Comparison of ENCODE assay signal across 14 mouse cellular contexts in genomic region chr11:98763502-98763861, GRCm38 (mm10). TPM values are rescaled to one million over a fixed set of nuclear protein-coding genes. Genes with fewer than 3 reads are reported as not detected.
DNase-seq lines count a peak whose midpoint lies in the region; ATAC-seq and TF ChIP-seq lines count a peak whose summit lies in the region.
"Had no signal": no experiment of that assay in that cellular context is flagged by ENCODE, and none has a peak within 500 bp of the region (broad histone marks: within the 10 kb centered on the region; RNA-seq: fewer than 3 reads in every experiment).

No protein-coding gene starts in this region.

- H3K27me3 ChIP-seq in stomach, postnatal 0 days (ENCODE audit: control insufficient read depth, insufficient read depth, low read length) = no peaks in the 10 kb centered on the region
- H3K27me3 ChIP-seq: Patski had no signal

- TF ChIP-seq EP300 in stomach, postnatal 0 days (optimal IDR thresholded peaks at IDR 0.05) = no peak

- peaks cover 19% of the 10 kb centered on the region for H3K36me3 ChIP-seq in stomach, postnatal 0 days (ENCODE audit: control insufficient read depth, insufficient read depth, low read length)

- H3K4me3 ChIP-seq in gastrocnemius, adult 2 months = no peak overlapping the region
- H3K4me3 ChIP-seq in left cerebral cortex, adult 2 months = no peak overlapping the region
- H3K4me3 ChIP-seq in stomach, postnatal 0 days (ENCODE audit: low read depth, low read length) = no peak overlapping the region

- intact Hi-C loops in gastrocnemius, adult 2 months (cut with DNase I) = no loop called here
- intact Hi-C loops in left cerebral cortex, adult 2 months (cut with DNase I) = no loop called here
- intact Hi-C loops in left cerebral cortex, postnatal 10 days (cut with DNase I) = loop anchor here (5.0 kb wide), 1 partner anchor 46 kb away; no protein-coding TSS in a partner anchor

- 0 out of 2 replicates have a peak overlapping the region, but pooled peaks have one; percentile 8 for H3K4me2 ChIP-seq in stomach, postnatal 0 days (replicated peaks; ENCODE audit: low read depth)

- 78% methylated on average over 8 of the region's 8 CpGs for WGBS in stomach, postnatal 0 days

- peak; percentile 45 for ATAC-seq in stomach, postnatal 0 days (ENCODE audit: low FRiP score, low TSS enrichment)
- ATAC-seq: forebrain, embryonic 14.5 days; Patski had no signal

- H3K4me1 ChIP-seq in stomach, postnatal 0 days (replicated peaks; ENCODE audit: control insufficient read depth, insufficient read depth) = peaks cover 8% of the 10 kb centered on the region; the same call in 1 of the 2 replicates

- peak overlapping the region; percentile 56 for H3K27ac ChIP-seq in gastrocnemius, adult 2 months
- H3K27ac ChIP-seq in left cerebral cortex, adult 2 months = peak overlapping the region; percentile 61
- peak overlapping the region; percentile 74 for H3K27ac ChIP-seq in stomach, postnatal 0 days (replicated peaks)

- peak; percentile 30 for DNase-seq in gastrocnemius, adult 2 months
- DNase-seq in gastrocnemius, postnatal 10 days = no peak
- DNase-seq in left cerebral cortex, adult 2 months (ENCODE audit: extremely low spot score in 1 of 2, low spot score in 2 of 2) = peak in 1 of 2 experiments; percentile 15
- no peak for DNase-seq in left cerebral cortex, postnatal 10 days (ENCODE audit: extremely low spot score in 1 of 2, low spot score in 2 of 2)
- DNase-seq in thymus, postnatal 4 days = peak; percentile 7
- no peak for DNase-seq in thymus, adult 18-20 months
- DNase-seq in stomach, postnatal 0 days (ENCODE audit: low spot score) = no peak
- DNase-seq in left cerebral cortex, adult 18-20 months (ENCODE audit: low spot score in 2 of 2) = no peak
- DNase-seq: cerebellum, postnatal 10 days; gastrocnemius, postnatal 14 days; kidney, postnatal 4 days; thymus, postnatal 25 days had no signal

- no peak for TF ChIP-seq CTCF in gastrocnemius, adult 2 months (IDR thresholded peaks at IDR 0.05)
- no peak for TF ChIP-seq CTCF in left cerebral cortex, adult 2 months (IDR thresholded peaks at IDR 0.05)
- no peak for TF ChIP-seq CTCF in stomach, postnatal 0 days (IDR thresholded peaks at IDR 0.05; ENCODE audit: low read depth)

- no peaks in the 10 kb centered on the region for H3K9me3 ChIP-seq in stomach, postnatal 0 days (ENCODE audit: control insufficient read depth, low read length)

- no peak overlapping the region for H3K9ac ChIP-seq in stomach, postnatal 0 days (ENCODE audit: low read length)

RNA-seq across cellular contexts. Expression of gene Nr1d1, which starts 11.7 kb away (rescaled TPM):
- 100 to 1,000 TPM in 1 of 2 experiments, 10 to 100 TPM in 1; 56.3 to 152 TPM for total RNA-seq in gastrocnemius, adult 2 months (2021)
- 10 to 100 TPM; 42.4 to 58.7 TPM for total RNA-seq in gastrocnemius, postnatal 10 days (2021)
- total RNA-seq in left cerebral cortex, adult 2 months (2021) = 100 to 1,000 TPM in 1 of 2 experiments, 10 to 100 TPM in 1; 91.9 to 153 TPM
- total RNA-seq in left cerebral cortex, postnatal 10 days (2021) = 10 to 100 TPM; 63.3 to 70.5 TPM
- polyA plus RNA-seq in stomach, postnatal 0 days (2015; fragmentation: Nextera tagmentation; extraction: Ambion mirVana) = 7.5 and 7.9 TPM in 2 replicates
- 100 to 1,000 TPM in 1 of 2 experiments, 10 to 100 TPM in 1; 87.2 to 122 TPM for total RNA-seq in left cerebral cortex, adult 18-20 months (2021)

RNA-seq across cellular contexts. Expression of gene Thra, which starts 23.0 kb away (rescaled TPM):
- 10 to 100 TPM; 78.8 to 96.8 TPM for total RNA-seq in gastrocnemius, adult 2 months (2021)
- total RNA-seq in gastrocnemius, postnatal 10 days (2021) = 100 to 1,000 TPM; 149 to 169 TPM
- total RNA-seq in left cerebral cortex, adult 2 months (2021) = 100 to 1,000 TPM; 730 to 768 TPM
- total RNA-seq in left cerebral cortex, postnatal 10 days (2021) = 1,000 to 10,000 TPM; 1,115 to 1,123 TPM
- polyA plus RNA-seq in stomach, postnatal 0 days (2015; fragmentation: Nextera tagmentation; extraction: Ambion mirVana) = 24.0 and 24.5 TPM in 2 replicates
- total RNA-seq in left cerebral cortex, adult 18-20 months (2021) = 100 to 1,000 TPM; 708 to 832 TPM

RNA-seq across cellular contexts. Expression of gene Msl1, which starts 31.8 kb away (rescaled TPM):
- total RNA-seq in gastrocnemius, adult 2 months (2021) = 10 to 100 TPM; 51.8 to 69.4 TPM
- total RNA-seq in gastrocnemius, postnatal 10 days (2021) = 10 to 100 TPM; 62.6 to 74.1 TPM
- 100 to 1,000 TPM; 178 to 192 TPM for total RNA-seq in left cerebral cortex, adult 2 months (2021)
- 100 to 1,000 TPM; 162 to 177 TPM for total RNA-seq in left cerebral cortex, postnatal 10 days (2021)
- polyA plus RNA-seq in stomach, postnatal 0 days (2015; fragmentation: Nextera tagmentation; extraction: Ambion mirVana) = 11.3 and 13.8 TPM in 2 replicates
- 100 to 1,000 TPM; 182 to 185 TPM for total RNA-seq in left cerebral cortex, adult 18-20 months (2021)

RNA-seq across cellular contexts. Expression of gene Med24, which starts 34.2 kb away (rescaled TPM):
- 10 to 100 TPM; 52.0 to 58.4 TPM for total RNA-seq in gastrocnemius, adult 2 months (2021)
- total RNA-seq in gastrocnemius, postnatal 10 days (2021) = 10 to 100 TPM; 47.8 to 52.5 TPM
- 100 to 1,000 TPM; 126 to 134 TPM for total RNA-seq in left cerebral cortex, adult 2 months (2021)
- 100 to 1,000 TPM in 1 of 2 experiments, 10 to 100 TPM in 1; 91.7 to 102 TPM for total RNA-seq in left cerebral cortex, postnatal 10 days (2021)
- 16.5 and 18.7 TPM in 2 replicates for polyA plus RNA-seq in stomach, postnatal 0 days (2015; fragmentation: Nextera tagmentation; extraction: Ambion mirVana)
- total RNA-seq in left cerebral cortex, adult 18-20 months (2021) = 100 to 1,000 TPM; 108 to 127 TPM

RNA-seq across cellular contexts. Expression of gene Casc3, which starts 41.2 kb away (rescaled TPM):
- total RNA-seq in gastrocnemius, adult 2 months (2021) = 10 to 100 TPM; 17.4 to 21.9 TPM
- total RNA-seq in gastrocnemius, postnatal 10 days (2021) = 10 to 100 TPM; 19.1 to 26.2 TPM
- 10 to 100 TPM; 53.0 to 57.6 TPM for total RNA-seq in left cerebral cortex, adult 2 months (2021)
- 10 to 100 TPM; 52.3 to 55.8 TPM for total RNA-seq in left cerebral cortex, postnatal 10 days (2021)
- 12.4 and 14.8 TPM in 2 replicates for polyA plus RNA-seq in stomach, postnatal 0 days (2015; fragmentation: Nextera tagmentation; extraction: Ambion mirVana)
- 10 to 100 TPM; 53.0 to 57.3 TPM for total RNA-seq in left cerebral cortex, adult 18-20 months (2021)

Comparison
In these comparisons a context has a peak if more than half of its experiments do, and no peak if none do; other contexts are left out.
1. DNase-seq: peak in gastrocnemius, adult 2 months (single experiment) and thymus, postnatal 4 days (single experiment); none in gastrocnemius, postnatal 10 days (single experiment), left cerebral cortex, postnatal 10 days (0 of 2), thymus, adult 18-20 months (0 of 2), stomach, postnatal 0 days (single experiment) and left cerebral cortex, adult 18-20 months (0 of 2).
2. RNA of gene Thra, which starts 23.0 kb away (total RNA-seq): 1,115 to 1,123 TPM in left cerebral cortex, postnatal 10 days, 708 to 832 TPM in left cerebral cortex, adult 18-20 months and 730 to 768 TPM in left cerebral cortex, adult 2 months; 149 to 169 TPM in gastrocnemius, postnatal 10 days and 78.8 to 96.8 TPM in gastrocnemius, adult 2 months; every median in the first group is over 4 times any median in the second.
3. Peak in every context shown above with its lines, with median percentiles within 50 percentile points of each other: H3K27ac ChIP-seq.